Mouse (Mus musculus) spleen, postnatal 4 days (tissue): ENCODE measurements around the gene 2810004N23Rik.

Experiments used
- DNase-seq, 2 experiments: peaks; one replicate each; pipeline ENCODE4 v3.0.0; 2022; ENCODE audit warnings: low spot score in 2 of 2

2810004N23Rik gene

DNA sequence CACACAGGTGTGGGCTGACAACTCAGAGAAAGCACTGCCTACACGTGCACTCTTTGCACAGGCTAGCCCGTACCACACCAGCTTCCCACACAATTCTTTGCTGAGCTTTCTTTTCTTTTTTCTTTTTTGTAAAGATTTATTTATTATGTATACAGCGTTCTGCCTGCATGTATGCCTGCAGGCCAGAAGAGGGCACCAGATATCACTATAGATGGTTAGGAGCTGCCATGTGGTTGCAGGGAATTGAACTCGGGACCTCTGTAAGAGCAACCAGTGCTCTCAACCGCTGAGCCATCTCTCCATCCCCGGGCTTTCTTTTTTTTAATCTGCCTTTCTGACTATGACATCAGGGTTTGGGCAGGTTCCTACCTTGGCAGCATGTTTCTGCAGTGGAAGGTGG lies 39.4 kb downstream of the 2810004N23Rik start:
- no peak for DNase-seq

DNA sequence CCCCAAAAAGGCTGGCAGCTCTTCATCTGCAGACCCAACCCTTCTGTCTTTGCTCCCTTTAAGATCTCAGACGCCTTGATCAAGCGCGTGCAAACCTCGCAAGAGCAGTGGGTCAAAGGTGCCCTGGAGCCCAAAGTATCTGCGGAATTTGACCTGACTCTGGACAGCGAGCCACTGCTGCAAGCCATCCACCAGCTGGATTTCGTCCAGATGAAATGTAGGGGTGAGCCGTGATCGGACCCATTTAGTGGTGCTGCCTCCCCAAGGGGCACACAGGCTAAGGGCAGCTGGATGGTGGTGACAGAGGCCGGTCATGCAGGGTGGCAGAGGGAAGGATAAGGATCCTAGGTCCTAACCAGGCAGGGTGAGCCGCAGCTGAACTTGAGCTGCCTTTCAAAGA lies 42.8 kb downstream of the 2810004N23Rik start:
- no peak for DNase-seq

DNA sequence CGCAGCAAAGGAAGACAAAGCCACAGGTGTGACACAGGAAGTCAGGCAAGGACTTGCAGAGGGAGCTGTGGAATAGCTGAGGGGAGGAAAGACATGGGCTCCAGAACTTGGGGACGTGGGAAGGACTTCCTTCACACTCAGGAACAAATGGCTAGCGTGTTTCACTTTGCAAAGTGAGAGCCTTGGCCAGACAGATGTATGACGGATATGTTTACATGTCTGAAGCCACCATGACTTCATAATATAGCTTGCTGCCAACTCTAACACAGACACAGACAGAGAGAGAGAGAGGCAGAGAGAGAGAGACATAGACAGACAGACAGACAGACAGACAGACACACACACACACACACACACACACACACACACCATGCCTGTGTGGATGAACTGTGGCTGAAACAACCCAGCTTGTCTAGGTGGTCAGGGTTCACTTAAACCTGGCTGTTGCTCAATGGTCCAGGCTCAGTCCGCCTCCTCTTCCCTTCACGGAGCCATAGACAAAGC lies 43.3 kb downstream of the 2810004N23Rik start:
- no peak for DNase-seq

DNA sequence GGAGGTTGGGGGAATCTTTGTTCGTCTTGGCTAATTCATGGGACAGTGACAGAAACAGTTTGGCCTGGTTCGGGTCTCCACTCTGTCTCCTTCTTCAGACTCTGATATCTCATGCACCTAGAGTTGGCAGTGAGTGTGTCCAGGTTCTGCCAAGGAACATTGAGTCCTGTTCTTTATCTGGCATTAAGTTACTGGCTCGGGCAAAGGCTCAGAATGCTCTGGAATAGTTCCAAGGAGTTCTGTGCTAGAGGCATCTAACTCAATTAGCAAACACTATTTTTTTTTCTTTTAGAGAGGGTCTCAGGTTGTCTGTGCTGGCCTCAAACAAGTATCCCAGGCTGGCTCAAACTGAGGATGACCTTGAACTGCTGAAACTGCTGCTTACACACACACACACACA lies 45.6 kb downstream of the 2810004N23Rik start:
- no peak for DNase-seq

DNA sequence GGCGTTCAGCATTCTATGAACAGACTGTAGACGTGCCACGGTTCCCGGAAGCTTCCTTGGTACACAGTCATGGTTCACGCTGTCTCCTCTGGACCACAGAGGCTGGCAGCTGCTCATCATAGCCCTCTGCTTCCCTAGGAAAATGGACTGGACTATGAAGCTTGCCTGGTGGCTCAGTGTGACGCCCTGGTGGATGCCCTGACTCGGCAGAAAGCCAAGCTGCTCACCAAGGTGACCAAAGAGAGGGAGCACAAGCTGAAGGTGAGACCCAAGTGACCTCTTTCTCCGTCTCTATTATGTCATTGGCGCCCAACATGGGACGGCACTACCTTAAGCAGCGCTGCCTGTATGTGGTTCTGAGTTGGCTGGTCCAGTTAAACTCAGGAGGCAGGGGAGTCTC lies 46.1 kb downstream of the 2810004N23Rik start:
- DNase-seq: no peak

DNA sequence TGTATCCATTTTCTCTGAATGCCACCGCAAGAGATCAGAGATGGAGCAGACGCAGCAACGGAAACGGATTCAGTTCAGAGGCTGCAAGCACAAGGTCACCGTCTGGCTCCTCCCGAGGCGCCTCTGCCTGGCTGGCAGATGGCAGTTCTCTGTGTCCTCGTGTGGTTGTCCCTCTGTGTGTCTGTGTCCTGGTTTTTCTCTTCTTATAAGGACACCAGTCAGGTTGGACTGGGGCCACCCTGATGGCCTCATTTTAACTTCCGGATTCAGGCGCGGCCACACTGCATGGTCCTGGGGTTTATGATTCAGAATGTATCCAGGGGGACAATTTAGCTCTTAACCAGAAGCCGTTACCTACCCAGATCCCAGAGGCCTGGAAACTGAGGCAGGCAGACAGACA lies 47.0 kb downstream of the 2810004N23Rik start:
- no peak for DNase-seq

DNA sequence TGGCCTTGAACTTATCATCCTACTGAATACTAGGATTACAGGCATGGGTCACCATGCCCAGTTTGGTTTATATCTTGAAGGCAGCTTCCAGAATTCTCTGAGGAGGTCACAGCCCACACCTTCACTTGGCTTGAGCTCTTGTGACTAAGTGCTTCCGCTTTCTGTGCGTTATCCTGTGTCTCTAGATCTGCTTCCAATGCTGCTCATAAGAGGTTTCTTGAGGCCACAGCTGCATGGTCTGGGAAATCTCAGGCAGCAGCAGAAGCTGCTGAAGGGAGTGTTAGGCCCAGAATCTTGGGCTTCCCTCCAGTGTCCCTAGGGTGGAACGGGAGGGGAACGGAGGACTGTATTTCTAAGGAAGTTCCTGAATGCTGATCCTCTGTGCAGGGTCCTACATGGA lies 49.6 kb downstream of the 2810004N23Rik start:
- DNase-seq: no peak

DNA sequence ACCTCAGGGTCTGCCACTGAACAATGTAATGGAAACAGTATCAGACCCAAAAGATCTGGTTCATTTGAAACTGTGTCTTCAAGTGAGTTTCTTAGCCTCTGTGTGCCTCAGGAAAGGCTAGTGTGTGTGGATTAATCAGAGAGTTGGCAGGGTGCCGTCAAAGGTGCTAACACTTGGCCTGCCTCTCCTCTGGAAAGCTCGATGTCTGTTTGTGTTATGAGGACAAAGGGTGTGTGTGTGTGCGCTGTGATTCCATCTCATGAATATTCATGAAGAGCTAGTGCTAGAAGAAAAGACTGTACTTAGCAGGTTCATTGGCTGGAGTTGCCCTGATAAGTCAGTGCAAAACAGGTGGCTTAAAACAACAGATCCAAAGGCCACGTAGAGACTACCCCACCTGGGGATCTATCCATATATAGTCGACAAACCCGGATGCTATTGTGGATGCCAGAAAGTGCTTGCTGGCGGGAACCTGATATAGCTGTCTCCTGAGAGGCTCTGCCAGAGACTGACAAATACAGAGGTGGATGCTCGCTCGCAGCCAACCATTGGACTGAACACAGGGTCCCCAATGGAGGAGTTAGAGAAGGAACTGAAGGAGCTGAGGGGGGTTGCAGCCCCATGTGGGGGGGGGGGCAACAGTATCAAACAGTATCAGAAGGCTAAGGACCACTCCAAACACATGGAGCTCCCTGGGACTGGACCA lies 52.1 kb downstream of the 2810004N23Rik start:
- DNase-seq: no peak

DNA sequence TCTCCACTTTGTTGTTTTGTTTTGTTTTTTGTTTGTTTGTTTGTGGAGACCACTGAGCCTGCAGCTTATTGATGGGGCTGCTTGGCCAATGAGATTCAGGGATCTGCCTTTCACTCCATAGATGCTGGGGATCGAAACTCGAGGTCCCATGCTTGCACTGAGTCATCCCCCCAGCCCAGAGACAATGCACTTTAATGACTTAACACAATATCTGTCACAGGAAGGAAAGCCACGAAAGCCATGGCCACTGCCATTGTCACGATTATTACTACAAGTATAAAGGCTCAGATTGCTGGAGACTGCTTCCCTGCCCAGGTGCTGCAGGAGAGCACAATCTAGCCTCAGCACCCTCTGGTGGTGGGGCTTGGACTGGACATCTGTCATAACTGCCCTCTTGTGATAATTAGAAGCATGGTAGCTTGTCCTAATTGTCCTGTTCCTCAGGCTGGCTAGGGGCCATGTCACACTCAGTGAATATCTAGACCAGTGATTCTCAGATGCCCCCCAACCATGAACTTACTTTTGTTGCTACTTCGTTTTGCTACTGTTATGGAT lies 52.8 kb downstream of the 2810004N23Rik start:
- DNase-seq: no peak

DNA sequence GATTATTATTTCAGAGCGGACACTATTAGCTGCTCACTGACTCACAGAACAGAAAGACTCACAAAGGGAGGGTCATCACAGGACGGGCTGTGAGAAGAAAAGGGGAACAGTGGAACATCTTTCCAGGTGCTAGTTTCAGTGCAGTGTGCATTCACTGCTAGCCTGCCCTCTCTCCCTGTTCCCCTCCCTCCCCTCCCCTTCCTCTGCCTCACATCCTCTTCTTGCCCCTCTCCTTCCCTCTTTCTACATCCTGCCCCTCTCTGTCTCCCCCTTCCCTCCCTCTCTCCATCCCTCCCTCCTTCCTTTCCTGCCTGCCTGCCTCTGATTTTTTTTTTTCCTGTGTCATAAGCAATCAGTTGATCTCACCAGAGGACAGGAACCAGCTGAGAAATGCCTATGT lies 53.5 kb downstream of the 2810004N23Rik start:
- DNase-seq: no peak

DNA sequence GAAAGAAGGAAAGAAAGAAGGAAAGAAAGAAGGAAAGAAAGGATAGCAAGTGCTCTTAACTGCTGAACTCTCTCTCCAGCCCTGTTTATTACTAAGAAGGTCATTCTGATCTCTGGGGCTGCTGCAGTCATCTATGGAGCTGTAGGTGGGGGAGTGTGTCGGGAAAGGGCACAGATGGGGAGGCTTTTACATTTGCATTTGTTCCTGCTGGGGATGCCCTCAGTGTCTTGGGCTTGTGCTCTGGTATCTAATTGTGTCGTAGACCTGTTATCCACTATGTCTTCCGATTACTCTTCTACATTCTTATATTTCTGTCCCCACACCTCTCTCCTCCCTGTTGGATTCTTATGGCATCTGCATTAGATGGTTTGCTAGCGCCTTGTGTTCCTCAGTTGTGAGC lies 56.9 kb downstream of the 2810004N23Rik start:
- no peak for DNase-seq

DNA sequence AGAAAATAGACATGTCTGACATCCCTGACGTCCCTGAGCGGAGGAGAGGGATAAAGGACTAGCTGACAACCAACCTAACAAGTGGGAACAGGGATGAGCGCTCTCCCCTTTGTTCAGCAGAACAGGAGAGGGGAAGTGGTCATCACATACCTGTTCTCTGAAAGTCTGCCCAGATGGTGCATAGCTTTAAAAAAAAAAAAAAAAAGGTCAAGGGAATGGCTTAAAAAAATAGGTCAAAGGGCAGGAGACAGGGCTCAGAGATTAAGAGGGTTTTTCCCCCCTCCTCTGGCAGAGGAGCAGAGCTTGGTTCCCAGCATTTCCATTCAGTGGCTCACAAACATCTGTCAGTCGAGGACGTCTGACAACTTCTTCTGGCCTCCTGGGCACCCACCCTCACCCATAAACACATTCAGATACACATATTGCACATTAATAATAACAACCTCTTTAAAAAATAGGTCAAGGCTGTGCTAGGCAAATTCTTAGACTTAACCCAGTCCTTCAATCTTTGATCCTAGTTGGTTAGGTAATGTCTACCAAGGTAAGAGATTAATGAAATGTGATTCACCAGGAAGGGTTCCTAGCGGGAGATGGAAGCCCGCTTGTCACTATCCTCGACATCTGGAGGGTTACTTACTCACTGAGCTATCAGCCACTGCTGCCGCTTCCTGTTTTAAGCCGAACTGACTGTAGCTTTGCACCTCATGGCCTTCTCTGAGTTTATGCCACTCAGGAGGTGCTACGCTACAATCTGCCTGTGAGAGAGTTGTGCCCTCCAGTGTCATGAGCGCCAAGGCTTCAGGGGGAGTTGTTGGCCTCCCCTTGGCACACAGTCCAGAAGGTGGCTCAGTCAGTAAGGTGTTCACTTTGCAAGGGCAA lies 58.9 kb downstream of the 2810004N23Rik start:
- DNase-seq: no peak

DNA sequence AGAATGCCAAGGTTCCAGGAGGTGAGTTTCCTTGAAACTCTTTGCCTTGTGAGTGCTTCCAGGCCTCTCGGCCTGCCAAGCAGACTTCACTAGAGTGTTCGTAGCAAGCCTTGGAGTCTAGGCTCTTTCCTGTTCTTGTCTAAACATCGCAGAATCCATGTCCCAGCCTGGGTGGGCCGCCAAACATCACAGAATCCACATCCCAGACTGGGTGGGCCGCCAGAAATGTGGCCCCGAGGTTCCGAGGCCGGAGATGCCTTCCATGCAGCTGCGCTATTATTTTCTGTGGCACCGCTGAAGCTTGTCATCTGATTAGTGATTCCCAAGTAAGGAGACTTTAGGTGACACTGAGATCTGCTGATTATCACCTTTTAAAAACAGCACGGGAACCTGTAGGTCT lies 62.4 kb downstream of the 2810004N23Rik start:
- DNase-seq: no peak

DNA sequence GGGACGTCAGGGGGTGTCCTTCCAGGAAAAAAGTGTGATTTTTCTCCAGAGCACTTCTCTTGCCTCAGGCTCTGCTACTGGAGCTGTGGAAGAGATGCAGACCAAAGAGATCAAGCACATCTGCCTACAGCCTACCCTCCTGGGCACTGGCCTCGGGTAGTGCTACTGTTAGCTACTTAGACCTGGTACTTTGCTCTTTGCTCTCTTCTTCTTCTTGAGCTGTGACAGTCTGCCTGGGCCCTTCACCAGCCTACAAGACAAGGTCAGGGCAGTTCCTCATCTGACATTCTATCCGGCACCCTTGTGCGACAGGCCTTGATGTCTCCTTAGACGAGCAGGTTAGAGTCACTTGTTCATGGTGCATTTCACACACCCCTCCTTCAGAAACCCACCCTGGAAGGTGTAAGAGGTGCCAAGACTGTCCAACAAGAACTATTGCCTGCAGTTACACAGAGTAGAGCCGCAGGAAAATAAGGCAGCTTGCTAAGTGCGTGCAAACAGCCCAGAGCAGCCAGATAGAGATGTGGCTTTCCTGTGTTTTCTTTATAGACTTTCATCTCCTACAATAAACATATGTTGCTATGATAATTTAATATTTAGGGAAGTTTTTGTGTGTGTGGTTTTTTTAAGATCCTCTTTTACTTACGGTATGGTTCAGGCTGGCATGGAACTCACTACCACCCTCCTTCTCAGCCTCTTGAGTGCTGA lies 67.0 kb downstream of the 2810004N23Rik start:
- no peak for DNase-seq

DNA sequence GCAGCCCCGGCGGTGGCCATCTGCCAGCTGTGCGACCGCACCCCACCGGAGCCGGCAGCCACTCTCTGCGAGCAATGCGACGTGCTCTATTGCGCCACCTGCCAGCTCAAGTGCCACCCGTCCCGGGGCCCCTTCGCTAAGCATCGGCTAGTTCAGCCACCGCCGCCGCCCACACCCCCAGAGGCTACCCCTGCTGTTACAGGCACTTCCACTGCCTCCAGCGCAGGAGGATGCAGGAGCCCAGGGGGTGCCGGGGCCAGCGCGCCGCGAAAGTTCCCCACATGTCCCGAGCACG lies 68.5 kb downstream of the 2810004N23Rik start:
- DNase-seq: peak; percentile 49 to 81

DNA sequence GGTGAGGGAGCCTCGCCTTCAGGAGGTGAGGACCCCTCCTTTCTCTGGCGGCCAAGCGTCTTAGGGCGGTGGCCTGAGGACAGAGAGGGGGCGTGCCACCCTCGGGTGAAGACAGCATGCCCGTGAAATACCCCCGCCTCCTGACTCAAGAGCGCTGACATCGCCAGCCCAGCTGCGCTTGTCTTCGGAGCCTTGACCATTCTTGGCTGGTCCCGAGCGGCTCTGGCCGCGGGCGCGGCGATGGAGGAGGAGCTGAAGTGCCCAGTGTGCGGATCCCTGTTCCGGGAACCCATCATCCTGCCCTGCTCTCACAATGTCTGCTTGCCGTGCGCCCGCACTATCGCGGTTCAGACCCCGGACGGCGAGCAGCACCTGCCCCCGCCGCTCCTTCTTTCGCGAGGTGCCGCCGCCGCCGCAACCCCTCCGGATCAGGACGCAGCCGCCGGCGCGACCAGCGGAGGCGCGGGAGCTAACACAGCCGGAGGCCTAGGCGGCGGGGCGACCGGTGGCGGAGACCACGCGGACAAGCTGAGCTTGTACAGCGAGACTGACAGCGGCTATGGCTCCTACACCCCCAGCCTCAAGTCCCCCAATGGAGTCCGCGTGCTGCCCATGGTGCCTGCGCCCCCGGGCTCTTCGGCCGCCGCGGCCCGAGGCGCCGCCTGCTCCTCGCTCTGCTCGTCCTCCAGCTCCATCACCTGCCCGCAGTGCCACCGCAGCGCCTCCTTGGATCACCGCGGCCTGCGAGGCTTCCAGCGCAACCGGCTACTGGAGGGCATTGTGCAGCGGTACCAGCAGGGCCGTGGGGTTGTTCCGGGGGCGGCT lies 69.0 kb downstream of the 2810004N23Rik start:
- DNase-seq: no peak

DNA sequence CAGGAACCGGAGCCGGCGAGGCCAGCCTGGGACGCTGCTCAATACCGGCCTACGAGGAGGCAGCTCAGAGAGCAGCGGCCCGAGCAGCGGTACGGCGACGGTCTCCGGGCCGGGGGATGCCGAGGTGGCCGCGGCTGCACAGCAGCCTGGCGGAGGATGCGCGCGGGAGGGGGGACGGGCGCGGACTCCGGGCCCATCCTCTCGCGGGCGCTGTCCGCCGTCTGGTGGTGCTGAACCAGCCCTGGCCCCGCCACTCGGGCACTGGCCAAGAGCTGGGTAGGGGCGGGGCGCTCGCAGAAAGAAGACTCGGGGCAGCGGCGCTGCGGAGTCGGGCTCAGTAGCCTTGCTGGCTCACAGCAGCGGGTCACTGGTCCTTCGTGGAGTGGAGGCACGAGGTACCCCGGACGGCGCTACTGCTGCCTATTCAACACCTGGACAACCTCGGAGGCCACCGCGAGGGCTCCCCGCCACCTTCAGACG lies 69.7 kb downstream of the 2810004N23Rik start:
- peak; percentile 81 to 94 for DNase-seq

DNA sequence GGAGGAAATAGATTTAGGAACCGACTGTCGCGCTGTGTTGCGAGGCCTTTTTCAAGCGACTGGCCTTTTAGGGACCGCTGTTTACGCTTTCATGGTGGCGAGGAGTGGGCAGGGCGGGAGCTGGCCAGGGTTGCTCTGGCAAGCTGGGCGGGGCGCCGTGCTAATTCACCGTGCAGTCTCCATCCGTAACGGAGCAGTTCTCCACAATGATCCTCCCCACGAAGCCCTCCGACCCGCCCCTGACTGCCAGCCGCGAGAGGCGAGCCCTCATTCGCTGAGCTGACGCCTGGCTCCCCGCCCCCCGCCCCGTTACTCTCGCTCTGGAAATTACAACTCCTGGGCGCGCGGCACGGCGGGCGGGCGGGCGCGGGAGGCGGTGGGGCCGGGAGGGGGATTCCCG lies 70.2 kb downstream of the 2810004N23Rik start, which contains the start of gene Trim67:
Trim67 (plus strand) TSS at position 385 of the 400 bp plus-strand sequence.
- no peak for DNase-seq

DNA sequence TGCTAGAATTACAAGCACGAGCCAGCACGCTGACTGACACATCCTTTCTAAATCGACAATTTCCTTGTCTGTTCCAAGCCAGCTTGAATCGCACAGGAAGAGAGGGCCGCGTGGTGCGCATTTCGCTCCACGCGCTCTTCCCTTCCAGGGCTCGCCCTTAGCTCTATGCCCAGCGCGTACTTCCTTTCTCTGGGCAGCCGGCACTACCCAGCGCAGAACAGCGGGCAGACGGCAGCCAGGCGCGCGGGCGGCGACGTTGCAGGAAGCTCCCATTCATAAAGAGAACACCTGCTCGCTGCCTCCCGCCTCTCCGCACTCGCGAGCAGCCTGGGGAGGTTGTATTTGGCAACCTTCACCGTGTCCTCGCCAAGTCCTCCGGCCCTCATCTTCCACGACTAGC lies 70.7 kb downstream of the 2810004N23Rik start:
- DNase-seq: no peak

DNA sequence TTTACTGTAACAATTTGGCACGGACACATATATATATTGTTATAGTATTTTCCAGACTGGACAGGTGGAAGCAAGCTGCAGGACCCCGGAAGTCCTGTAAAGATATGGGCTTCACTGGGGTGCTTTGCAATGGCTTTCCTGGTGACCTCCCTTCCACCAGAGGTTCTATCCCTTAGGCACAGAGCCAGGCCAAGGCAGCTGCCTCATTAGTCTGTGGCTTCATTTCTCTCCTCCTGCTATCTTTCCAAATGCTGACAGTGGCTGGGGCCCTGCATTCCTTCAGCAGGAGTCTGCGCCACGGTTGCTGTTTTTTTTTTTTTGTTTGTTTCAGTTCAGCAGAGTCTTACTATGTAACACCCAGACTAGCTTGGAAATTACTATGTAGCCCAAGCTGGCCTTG lies 71.2 kb downstream of the 2810004N23Rik start:
- DNase-seq: no peak

DNA sequence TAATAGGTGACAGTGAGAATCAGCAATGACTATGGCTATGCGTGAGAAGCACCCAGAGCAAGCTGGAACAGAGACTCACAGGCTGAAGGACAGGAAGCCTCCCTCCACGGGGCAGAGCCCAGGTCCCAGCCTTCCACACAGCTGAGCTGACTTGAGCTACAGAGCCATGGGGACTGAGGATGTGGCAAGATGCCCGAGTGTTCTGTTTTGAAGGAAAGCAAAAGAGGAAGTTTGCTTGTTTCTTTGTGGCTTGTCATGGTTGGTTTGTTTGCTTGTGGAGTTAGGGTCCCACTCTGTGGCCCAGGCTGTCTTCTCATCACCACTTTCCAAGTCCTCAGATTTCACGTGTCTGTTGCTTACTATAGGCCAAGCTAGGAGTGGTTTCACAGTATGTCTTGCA lies 72.2 kb downstream of the 2810004N23Rik start:
- no peak for DNase-seq
